Mouse (Mus musculus) layer of hippocampus, adult 9-11 months (tissue): ENCODE results near the gene Fam213a.

Source experiments
- DNase-seq: peaks from one replicate; pipeline ENCODE4 v3.0.0; 2022

Fam213a gene

DNA sequence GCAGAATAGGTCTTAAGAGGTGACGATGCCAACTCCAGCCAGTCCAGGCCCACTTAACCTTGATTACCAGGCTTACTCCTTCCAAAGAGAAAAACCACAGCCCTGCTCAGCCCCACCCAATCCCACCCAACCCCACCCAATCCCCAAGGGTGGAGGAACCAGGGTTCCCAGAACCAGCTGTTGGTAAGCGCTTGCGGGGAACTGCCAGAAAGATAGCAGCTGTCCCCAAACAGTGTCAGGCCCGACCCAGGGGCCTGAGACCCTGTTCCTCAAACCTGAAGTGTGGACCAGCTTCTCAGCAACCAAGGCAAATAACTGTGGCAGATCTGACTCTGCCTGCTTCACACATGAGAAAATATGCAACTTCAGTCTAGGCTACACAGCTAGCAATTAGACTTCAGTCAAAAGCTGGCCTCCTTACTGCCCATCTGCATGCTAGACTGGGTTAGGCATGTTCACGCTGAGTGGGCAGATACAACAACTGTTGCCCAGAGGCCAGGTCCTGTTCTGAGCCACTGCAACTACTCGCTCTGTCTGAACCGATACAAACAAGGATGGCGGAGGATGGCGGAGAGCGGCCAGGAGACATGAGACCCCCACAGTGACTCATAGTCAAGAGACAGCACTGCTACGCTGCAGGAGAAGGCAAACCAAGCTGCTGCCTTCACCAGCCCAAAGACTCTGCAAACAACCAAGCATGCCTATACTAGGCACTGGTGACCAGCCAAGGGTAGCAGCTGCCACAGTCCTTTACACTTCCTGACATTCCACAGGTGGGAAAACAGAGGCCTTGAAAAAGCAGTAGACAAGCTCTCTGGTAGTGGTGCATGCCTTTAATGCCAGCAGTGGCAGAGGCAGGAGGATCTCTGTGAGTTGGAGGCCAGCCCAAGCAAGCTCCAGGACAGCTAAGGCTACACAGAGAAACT is 51.0 kb downstream of the Fam213a start:
- DNase-seq: no peak

DNA sequence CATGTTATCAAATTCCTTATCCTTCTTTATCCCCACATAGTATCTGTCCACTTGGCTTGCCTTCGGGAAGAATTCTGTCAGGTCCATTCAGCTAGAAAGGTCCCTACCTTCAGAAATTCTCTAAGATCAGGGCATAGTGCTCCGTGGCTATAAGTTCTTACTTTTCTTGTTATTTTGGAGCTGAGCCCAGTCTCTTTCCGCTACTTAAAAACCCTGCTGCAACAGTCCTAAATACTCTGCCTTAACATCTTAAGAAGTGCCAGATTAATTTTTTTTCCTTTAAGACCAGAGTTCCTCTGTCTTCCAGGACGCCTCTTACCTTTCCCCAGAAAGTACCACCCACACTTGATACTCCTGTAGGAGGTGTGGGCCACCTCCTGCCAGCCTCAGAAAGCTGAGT is 53.4 kb downstream of the Fam213a start:
- no peak for DNase-seq

DNA sequence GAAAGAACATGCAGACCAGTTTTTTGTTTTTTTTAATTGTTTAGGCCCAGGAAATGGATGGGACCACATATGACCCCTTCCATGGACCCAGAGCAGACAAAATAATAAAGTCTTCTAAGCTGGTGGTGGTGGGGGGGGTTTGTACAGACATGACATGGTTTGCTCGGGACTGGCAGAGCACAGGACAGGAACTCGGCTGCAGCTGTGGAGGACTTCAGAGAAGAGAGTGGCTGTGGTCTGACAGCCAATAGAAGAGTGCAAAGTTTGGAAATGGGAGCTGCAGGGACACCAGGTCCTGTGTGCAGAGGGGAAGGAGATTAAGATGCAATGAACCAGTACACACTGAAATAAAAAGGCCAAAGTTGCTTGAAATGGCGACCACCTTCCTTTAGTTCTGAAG is 54.0 kb downstream of the Fam213a start:
- DNase-seq: no peak

GRCm38 (mm10) chr14:40958986-40959381 is 54.6 kb downstream of the Fam213a start:
- DNase-seq: no peak

DNA sequence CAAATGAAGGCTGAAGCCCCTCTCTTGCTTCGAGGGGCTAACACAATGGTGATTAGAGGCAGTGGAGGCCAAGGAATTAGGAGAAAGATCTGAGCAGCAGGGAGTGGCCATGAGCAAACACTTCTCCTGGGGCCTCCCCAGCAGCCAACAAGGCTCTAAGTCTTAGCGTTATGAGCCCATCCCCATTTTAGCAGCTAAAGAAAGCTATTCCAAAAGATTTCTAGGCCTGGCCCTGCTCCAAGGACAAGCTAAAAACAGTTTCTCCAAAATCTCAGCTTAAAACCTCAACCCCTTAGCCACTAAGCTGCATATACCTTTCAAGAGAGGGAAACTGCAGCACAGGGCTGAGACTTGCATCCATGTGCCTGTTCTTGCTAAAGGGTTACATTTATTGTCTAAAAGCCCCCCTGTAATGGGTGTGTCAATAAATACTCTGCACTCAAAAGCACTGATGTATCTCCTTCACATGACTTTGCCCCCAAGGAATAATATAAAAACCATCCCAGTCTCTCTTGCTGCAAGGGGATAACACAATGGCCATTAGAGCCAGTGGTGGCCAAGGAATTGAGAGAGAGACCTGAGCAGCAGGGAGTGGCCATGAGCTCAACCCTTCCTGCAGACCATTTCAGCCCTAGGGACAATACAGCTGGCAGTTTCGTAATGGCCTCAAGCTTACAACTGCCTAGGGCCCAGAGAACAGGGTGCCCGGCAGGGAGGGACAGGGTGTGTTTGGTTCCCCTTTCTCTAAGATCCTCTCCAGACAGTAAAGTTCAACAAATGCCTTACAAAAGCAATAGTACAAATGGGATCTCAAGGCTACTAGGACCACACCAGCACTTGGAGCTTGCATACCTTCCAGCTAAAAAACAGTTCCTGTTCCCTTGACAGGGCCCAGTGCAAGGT is 55.3 kb downstream of the Fam213a start:
- DNase-seq: peak; percentile 64

DNA sequence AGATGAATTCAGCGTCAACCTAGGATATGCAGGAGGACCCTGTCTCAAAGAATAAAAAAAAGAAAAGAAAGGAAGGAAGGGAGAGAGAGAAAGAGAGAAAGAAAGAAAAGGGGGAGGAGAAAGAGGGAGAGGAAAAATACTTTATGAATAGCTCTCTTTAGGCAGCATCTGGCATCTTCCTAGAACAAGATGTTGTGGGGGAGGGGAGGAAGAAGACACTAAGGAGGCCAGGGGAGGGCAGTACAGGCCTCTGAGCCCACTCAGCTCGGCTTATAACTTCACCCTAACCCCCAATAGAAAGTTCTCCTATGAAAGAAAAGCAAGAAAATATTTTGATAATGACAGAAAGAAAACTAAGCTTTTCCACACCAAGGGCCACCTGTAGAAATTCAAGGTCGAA is 56.0 kb downstream of the Fam213a start:
- no peak for DNase-seq

- DNase-seq: peak; percentile 93
Observed at GRCm38 (mm10) chr14:40956252-40957146, 57.1 kb downstream of the Fam213a start.

GRCm38 (mm10) chr14:40955596-40956251 is 57.9 kb downstream of the Fam213a start:
- DNase-seq: peak; percentile 91

GRCm38 (mm10) chr14:40955146-40955545 is 58.4 kb downstream of the Fam213a start:
- DNase-seq: no peak

DNA sequence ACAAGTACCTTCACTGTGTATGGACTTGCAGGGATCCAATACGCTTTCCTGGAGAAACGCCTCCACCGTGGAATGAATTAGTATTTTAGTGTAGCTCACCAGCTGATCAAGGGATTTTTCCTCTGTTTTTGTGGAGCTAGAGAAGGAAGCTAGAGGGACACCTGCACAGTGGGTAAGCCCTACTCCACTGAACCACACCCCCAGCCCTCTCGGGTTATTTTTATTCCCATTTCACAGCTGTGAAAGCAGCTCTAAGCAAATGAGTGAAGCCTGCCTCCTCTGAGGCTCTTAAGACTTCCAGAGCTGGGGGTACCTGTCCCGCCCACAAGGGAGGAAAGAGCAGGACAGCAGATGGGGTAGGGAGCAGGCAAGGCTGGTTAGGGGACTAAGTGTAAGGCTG is 60.2 kb downstream of the Fam213a start:
- DNase-seq: no peak

- peak; percentile 58 for DNase-seq
Observed at GRCm38 (mm10) chr14:40952715-40953114, 60.9 kb downstream of the Fam213a start.

GRCm38 (mm10) chr14:40952301-40952700 is 61.3 kb downstream of the Fam213a start:
- no peak for DNase-seq

- no peak for DNase-seq
Observed at GRCm38 (mm10) chr14:40949730-40950614, 63.6 kb downstream of the Fam213a start.

- no peak for DNase-seq
Observed at GRCm38 (mm10) chr14:40949047-40949446, 64.5 kb downstream of the Fam213a start.

GRCm38 (mm10) chr14:40948522-40948921 is 65.1 kb downstream of the Fam213a start:
- DNase-seq: no peak

GRCm38 (mm10) chr14:40947431-40948394 is 65.9 kb downstream of the Fam213a start:
- DNase-seq: no peak

GRCm38 (mm10) chr14:40943802-40944201 is 69.8 kb downstream of the Fam213a start:
- DNase-seq: no peak
